Mouse (Mus musculus) Patski (cell line): Measurements from ENCODE around the gene Scrn1. TPM values are rescaled to one million over a fixed set of nuclear protein-coding genes. Genes with fewer than 3 reads are reported as not detected.

Experiments used
- ATAC-seq: fragments of 100-300 bp; one replicate; pipeline ENCODE4 v1.8.0; 2021
- CTCF ChIA-PET: fragments of 350-600 bp; sonication (Branson Sonifier 250); formaldehyde crosslinking; loops from one replicate; lab custom pipeline; 2022; ENCODE audit warnings: inconsistent platforms; lab: Charles Lee
- POLR2A ChIA-PET: fragments of 350-600 bp; sonication (Branson Sonifier 250); formaldehyde crosslinking; loops from one replicate; lab custom pipeline; 2022; ENCODE audit warnings: antibody characterized with exemption, inconsistent platforms; lab: Charles Lee
- DNase-seq: peaks from one replicate; pipeline ENCODE4 v3.0.0-alpha.2; 2011; ENCODE audit warnings: low read depth, low spot score
- H3K27me3 ChIP-seq: fragments of 371-371 bp; one replicate; pipeline ENCODE4 v1.5.1; 2021
- CTCF ChIP-seq: fragments of 100-300 bp; IDR thresholded peaks from one replicate; pipeline ENCODE4 v1.5.1; 2021
- in situ Hi-C: fragments of 300-500 bp; cut with MboI; formaldehyde crosslinking; loops from 3 replicates; pipeline ENCODE4 v1.11.1; 2018; ENCODE audit warnings: low pct_unique_long_range_greater_than_20kb, mixed read lengths
- polyA plus RNA-seq: library from polyadenylated mRNA; unstranded; gene quantifications from one replicate; pipeline ENCODE4 v1.2.3, GENCODE M21; 2021

Scrn1 gene
- polyA plus RNA-seq, 1 experiment from 2014 or later = 5.2 TPM

DNA sequence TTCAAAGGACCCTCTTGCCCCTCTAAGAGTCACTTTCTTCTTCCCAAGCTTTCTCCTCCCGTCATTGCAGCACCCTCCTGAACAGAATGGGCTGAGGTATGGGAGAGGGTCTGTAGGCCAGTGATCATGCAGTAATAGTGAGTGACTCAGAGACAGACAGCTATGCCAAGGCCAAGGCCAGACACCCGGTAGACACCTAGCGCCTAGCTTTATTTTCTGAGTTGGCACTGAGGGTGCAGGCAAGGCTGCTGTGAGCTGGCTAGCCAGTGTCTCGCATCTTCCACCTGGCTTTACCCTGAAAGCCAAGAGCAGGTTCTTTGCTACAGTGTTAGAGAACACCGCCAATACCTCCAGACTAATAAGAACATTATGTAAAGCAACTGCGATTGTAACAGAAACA, 103.5 kb downstream of the Scrn1 start:
- no peak for ATAC-seq
- ChIA-PET POLR2A (no interaction called here), CTCF (interaction anchor here (0.8 kb wide), 1 partner anchor 16 kb away, joined by 4 read pairs; no protein-coding TSS in a partner anchor)
- no peak for TF ChIP-seq CTCF
- H3K27me3 ChIP-seq = peaks cover 29% of the 10 kb centered on the region
- in situ Hi-C loops = no loop called here
- no peak for DNase-seq

DNA sequence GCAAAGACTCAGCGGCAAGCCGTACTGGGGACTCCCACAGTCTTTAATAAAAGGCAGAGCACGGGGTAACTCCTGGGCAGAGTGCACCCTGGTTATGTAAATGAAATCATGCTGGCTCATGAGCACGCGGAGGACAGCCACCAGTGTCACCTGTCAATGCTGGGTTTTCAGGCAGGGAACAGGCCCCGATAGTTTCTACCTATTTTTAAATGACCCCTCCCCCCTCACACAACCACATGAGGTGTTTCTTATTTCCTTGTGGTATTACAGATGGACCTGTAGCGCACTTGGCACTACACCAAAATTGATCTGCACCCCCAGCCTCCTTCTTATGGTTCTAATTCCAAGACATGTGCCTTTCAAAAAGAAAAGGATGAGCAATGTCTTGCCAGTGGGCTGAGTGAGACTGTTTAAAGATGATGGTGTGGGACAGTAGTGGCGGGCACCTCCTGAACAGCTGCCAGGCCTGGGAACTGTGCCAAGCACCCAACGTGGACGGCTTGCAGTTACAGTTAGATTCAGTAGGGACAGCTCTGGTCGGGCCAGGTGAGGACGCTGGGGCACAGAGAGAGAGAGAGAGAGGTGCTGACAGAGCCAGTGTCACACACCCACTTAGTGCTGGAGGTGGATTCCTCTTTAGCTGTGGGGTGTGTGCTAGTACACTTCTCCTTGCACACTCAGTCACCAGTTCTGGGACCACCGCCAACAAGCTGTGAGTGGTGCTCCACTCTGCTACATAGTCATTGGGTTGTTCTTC, 105.2 kb downstream of the Scrn1 start:
- peaks cover 22% of the 10 kb centered on the region for H3K27me3 ChIP-seq
- ATAC-seq (no peak), DNase-seq (no peak)
- no peak for TF ChIP-seq CTCF
- in situ Hi-C loops = no loop called here
- ChIA-PET CTCF (no interaction called here), POLR2A (no interaction called here)

DNA sequence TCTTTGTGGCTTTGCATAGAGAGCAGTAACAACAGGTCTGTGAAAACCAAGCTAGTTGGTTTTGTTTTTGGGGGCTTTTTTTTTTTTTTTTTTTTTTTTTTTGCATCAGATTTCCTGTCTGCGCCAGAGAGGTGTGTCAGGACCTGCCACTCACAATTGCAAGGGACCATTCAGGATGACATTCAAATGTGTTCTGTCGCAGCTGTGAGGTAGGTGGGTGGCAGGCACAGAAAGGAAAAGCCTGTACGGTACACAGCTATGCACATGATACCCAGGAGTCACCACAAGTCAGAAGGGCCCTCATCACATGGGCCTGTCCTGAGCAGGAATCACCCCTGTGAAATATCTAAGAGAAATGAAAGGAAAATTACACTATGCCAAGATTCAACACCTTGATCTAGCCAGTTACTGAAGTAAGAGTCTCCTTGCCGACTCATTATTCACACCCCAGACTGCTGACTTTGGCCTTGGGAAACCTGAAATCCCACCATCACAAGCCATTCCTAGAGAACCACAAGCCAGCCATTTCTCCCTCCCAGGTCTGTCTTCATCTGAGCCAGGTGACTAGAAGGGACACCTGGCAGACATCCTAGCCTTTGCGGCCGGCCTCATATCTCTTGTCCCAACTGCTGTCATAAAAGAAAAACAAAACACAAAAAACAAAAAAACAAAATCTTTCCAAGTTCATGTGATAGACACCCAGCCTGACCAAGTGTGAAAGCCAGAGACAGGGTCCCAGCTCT, 105.9 kb downstream of the Scrn1 start:
- H3K27me3 ChIP-seq = peaks cover 22% of the 10 kb centered on the region
- in situ Hi-C loops = no loop called here
- no peak for DNase-seq
- ATAC-seq = no peak
- POLR2A ChIA-PET = no interaction called here
- TF ChIP-seq CTCF = no peak
- CTCF ChIA-PET = interaction anchor here (0.9 kb wide), 1 partner anchor 16 kb away, joined by 3 read pairs; no protein-coding TSS in a partner anchor

DNA sequence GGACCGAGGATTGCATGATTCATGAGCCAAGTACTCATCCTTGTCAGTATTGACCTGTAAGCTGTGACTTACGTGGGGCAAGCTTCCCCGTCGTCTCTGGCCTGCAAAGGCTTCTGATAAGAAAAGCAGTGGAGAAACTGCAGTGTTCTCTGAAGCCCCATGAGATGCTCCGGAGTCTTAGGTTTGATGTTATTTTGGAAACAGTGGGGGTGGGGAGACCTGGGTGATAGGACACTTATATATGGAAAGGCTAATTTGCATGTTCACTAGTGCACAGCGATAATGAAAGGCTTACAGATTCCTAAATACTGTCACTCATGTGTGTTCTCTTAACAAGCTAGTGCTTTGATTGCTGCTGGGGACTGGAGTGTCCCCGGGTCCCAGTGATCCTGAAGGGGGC, 106.6 kb downstream of the Scrn1 start:
- peaks cover 16% of the 10 kb centered on the region for H3K27me3 ChIP-seq
- POLR2A ChIA-PET = no interaction called here
- DNase-seq (no peak), ATAC-seq (no peak)
- in situ Hi-C loops = no loop called here
- TF ChIP-seq CTCF = no peak
- CTCF ChIA-PET = interaction anchor here (0.9 kb wide), 1 partner anchor 15 kb away, joined by 3 read pairs; no protein-coding TSS in a partner anchor

Other genes starting within 250 kb of the Scrn1 start
- gene Prr15, start 240.7 kb downstream of the Scrn1 start, polyA plus RNA-seq = 0.21 TPM
- 4.5 TPM for gene Wipf3, start 136.9 kb downstream of the Scrn1 start, polyA plus RNA-seq
- 9.6 TPM for gene Plekha8, start 28.6 kb upstream of the Scrn1 start, polyA plus RNA-seq
- 21.6 TPM for gene Fkbp14, start 30.8 kb upstream of the Scrn1 start, polyA plus RNA-seq
- 3.6 TPM for gene Mturn, start 115.1 kb upstream of the Scrn1 start, polyA plus RNA-seq